Mouse (Mus musculus) heart, embryonic 13.5 days (tissue): ENCODE measurements around the gene Akap8l. TPM values are rescaled to one million over a fixed set of nuclear protein-coding genes. Genes with fewer than 3 reads are reported as not detected.

Experiments used
- ATAC-seq: fragments of 200-750 bp; cut with Nextera tagmentation; 2 replicates; pipeline ENCODE4 v1.8.0; 2017; ENCODE audit warnings: moderate TSS enrichment; ENCODE audit not compliant: insufficient number of reproducible peaks, low FRiP score, low TSS enrichment; ENCODE audit errors: extremely low read depth
- H3K27ac ChIP-seq: fragments of 300-500 bp; sonication (generic); replicated peaks from 2 replicates; pipeline ENCODE4 v1.5.1; 2015; ENCODE audit warnings: moderate library complexity, mild to moderate bottlenecking, inconsistent platforms
- H3K27me3 ChIP-seq: fragments of 300-500 bp; sonication (generic); replicated peaks from 2 replicates; pipeline ENCODE4 v1.6.1; 2015; ENCODE audit warnings: mild to moderate bottlenecking, inconsistent platforms
- H3K36me3 ChIP-seq: fragments of 300-500 bp; sonication (generic); 2 replicates; pipeline ENCODE4 v1.6.1; 2015; ENCODE audit warnings: mild to moderate bottlenecking, inconsistent platforms
- H3K4me1 ChIP-seq: fragments of 300-500 bp; sonication (generic); 2 replicates; pipeline ENCODE4 v1.6.1; 2015; ENCODE audit warnings: inconsistent platforms
- H3K4me2 ChIP-seq: fragments of 300-500 bp; sonication (generic); 2 replicates; pipeline ENCODE4 v1.6.1; 2015; ENCODE audit warnings: inconsistent platforms, mild to moderate bottlenecking, moderate library complexity
- H3K4me3 ChIP-seq: fragments of 300-500 bp; sonication (generic); 2 replicates; pipeline ENCODE4 v1.5.1; 2015; ENCODE audit warnings: moderate library complexity, mild to moderate bottlenecking, inconsistent platforms
- H3K9ac ChIP-seq: fragments of 300-500 bp; sonication (generic); 2 replicates; pipeline ENCODE4 v1.6.1; 2015; ENCODE audit warnings: inconsistent platforms, mild to moderate bottlenecking, moderate library complexity
- H3K9me3 ChIP-seq: fragments of 300-500 bp; sonication (generic); 2 replicates; pipeline ENCODE4 v1.6.1; 2016; ENCODE audit warnings: inconsistent platforms
- WGBS: fragments of 180-500 bp; shearing (Covaris S2); methylation state at CpG from one replicate; pipeline ENCODE4 v1.1.7; 2015; ENCODE audit warnings: mixed read lengths; 5-methylcytosine and 5-hydroxymethylcytosine counted together
- polyA plus RNA-seq: library from polyadenylated mRNA; unstranded; fragments of >200 nt; fragmentation: Nextera tagmentation; extraction: Ambion mirVana; gene quantifications from 2 replicates; pipeline ENCODE4 v1.2.1, GENCODE M21; 2015

The Akap8l gene
- polyA plus RNA-seq, 1 experiment from 2014 or later, result 84.3 TPM

- no peak overlapping the region for H3K27ac ChIP-seq
These were observed 6.7 kb upstream of the Akap8l start for GRCm38 (mm10) chr17:32356766-32357760.

GRCm38 (mm10) chr17:32356281-32356680 lies 5.9 kb upstream of the Akap8l start:
- H3K27me3 ChIP-seq, result no peaks in the 10 kb centered on the region
- ATAC-seq, result no peak
- H3K27ac ChIP-seq, result no peak overlapping the region
- H3K36me3 ChIP-seq, result peaks cover 78% of the 10 kb centered on the region
- H3K9ac ChIP-seq, result no peak overlapping the region
- WGBS, result 88% methylated on average over 9 of the region's 9 CpGs
- no peaks in the 10 kb centered on the region for H3K9me3 ChIP-seq
- H3K4me2 ChIP-seq, result no peak overlapping the region
- H3K4me1 ChIP-seq, result 0 out of 2 replicates have a peak, but pooled peaks cover 5% of the 10 kb centered on the region
- no peak overlapping the region for H3K4me3 ChIP-seq

More at GRCm38 (mm10) chr17:32356766-32357760, 6.7 kb upstream of the Akap8l start:
- Histone ChIP-seq H3K4me1 (peaks cover 7% of the 10 kb centered on the region; the same call in 1 of the 2 replicates), H3K36me3 (peaks cover 86% of the 10 kb centered on the region), H3K27me3 (no peaks in the 10 kb centered on the region), H3K4me3 (no peak overlapping the region), H3K4me2 (no peak overlapping the region), H3K9me3 (no peaks in the 10 kb centered on the region), H3K9ac (no peak overlapping the region)
- 80% methylated on average over 24 of the region's 24 CpGs for WGBS
- no peak for ATAC-seq

- H3K4me3 ChIP-seq, result no peak overlapping the region
- 83% methylated on average over 6 of the region's 6 CpGs for WGBS
- no peaks in the 10 kb centered on the region for H3K9me3 ChIP-seq
- H3K4me1 ChIP-seq, result 0 out of 2 replicates have a peak, but pooled peaks cover 5% of the 10 kb centered on the region
- no peak overlapping the region for H3K9ac ChIP-seq
- peaks cover 66% of the 10 kb centered on the region for H3K36me3 ChIP-seq
- no peak overlapping the region for H3K4me2 ChIP-seq
- H3K27ac ChIP-seq, result no peak overlapping the region
- H3K27me3 ChIP-seq, result no peaks in the 10 kb centered on the region
- no peak for ATAC-seq
These were observed 4.6 kb upstream of the Akap8l start for GRCm38 (mm10) chr17:32355031-32355430.

- H3K27me3 ChIP-seq, result no peaks in the 10 kb centered on the region
- no peaks in the 10 kb centered on the region for H3K9me3 ChIP-seq
- H3K9ac ChIP-seq, result no peak overlapping the region; the same call in 1 of the 2 replicates
- peaks cover 58% of the 10 kb centered on the region for H3K36me3 ChIP-seq
- H3K4me1 ChIP-seq, result peaks cover 9% of the 10 kb centered on the region
- 59% methylated on average over 5 of the region's 5 CpGs for whole genome bisulfite sequencing
- no peak overlapping the region for H3K4me3 ChIP-seq
- no peak for ATAC-seq
- H3K27ac ChIP-seq, result 0 out of 2 replicates have a peak overlapping the region, but pooled peaks have one; percentile 5
- H3K4me2 ChIP-seq, result no peak overlapping the region
These were observed 3.8 kb upstream of the Akap8l start for GRCm38 (mm10) chr17:32354211-32354610.

GRCm38 (mm10) chr17:32353696-32354095 lies 3.3 kb upstream of the Akap8l start:
- Histone ChIP-seq H3K27me3 (no peaks in the 10 kb centered on the region), H3K9me3 (no peaks in the 10 kb centered on the region), H3K9ac (no peak overlapping the region), H3K36me3 (peaks cover 52% of the 10 kb centered on the region), H3K4me1 (peaks cover 14% of the 10 kb centered on the region), H3K4me3 (no peak overlapping the region), H3K27ac (no peak overlapping the region; the same call in 1 of the 2 replicates), H3K4me2 (no peak overlapping the region)
- no peak for ATAC-seq
- 63% methylated on average over 4 of the region's 4 CpGs for WGBS

GRCm38 (mm10) chr17:32351726-32352125 lies 1.3 kb upstream of the Akap8l start:
- no peak overlapping the region for H3K4me3 ChIP-seq
- H3K27ac ChIP-seq, result no peak overlapping the region
- H3K9me3 ChIP-seq, result no peaks in the 10 kb centered on the region
- H3K27me3 ChIP-seq, result no peaks in the 10 kb centered on the region
- peaks cover 33% of the 10 kb centered on the region for H3K36me3 ChIP-seq
- H3K4me1 ChIP-seq, result peaks cover 22% of the 10 kb centered on the region
- no peak overlapping the region for H3K9ac ChIP-seq
- no peak overlapping the region for H3K4me2 ChIP-seq
- ATAC-seq, result no peak

GRCm38 (mm10) chr17:32351269-32351668 lies 862 bp upstream of the Akap8l start:
- peak overlapping the region; percentile 83 for H3K4me2 ChIP-seq
- no peaks in the 10 kb centered on the region for H3K9me3 ChIP-seq
- peaks cover 22% of the 10 kb centered on the region for H3K4me1 ChIP-seq
- ATAC-seq, result no peak
- 74% methylated on average over 3 of the region's 3 CpGs for WGBS
- H3K9ac ChIP-seq, result no peak overlapping the region
- H3K36me3 ChIP-seq, result peaks cover 28% of the 10 kb centered on the region
- H3K27ac ChIP-seq, result no peak overlapping the region
- H3K4me3 ChIP-seq, result peak overlapping the region; percentile 84; the same call in 1 of the 2 replicates
- H3K27me3 ChIP-seq, result no peaks in the 10 kb centered on the region

GRCm38 (mm10) chr17:32349851-32350381 lies 491 bp downstream of the Akap8l start:
- H3K4me1 ChIP-seq, result peaks cover 22% of the 10 kb centered on the region
- H3K36me3 ChIP-seq, result peaks cover 18% of the 10 kb centered on the region
- no peak for ATAC-seq
- H3K27ac ChIP-seq, result peak overlapping the region; percentile 84
- H3K9ac ChIP-seq, result peak overlapping the region; percentile 91
- H3K4me3 ChIP-seq, result peak overlapping the region; percentile 84
- no peaks in the 10 kb centered on the region for H3K9me3 ChIP-seq
- H3K4me2 ChIP-seq, result peak overlapping the region; percentile 83
- WGBS, result under 1% methylated on average over 24 of the region's 24 CpGs
- H3K27me3 ChIP-seq, result no peaks in the 10 kb centered on the region

- ATAC-seq, result no peak
- Histone ChIP-seq H3K4me3 (peak overlapping the region; percentile 84), H3K27ac (peak overlapping the region; percentile 84), H3K9me3 (no peaks in the 10 kb centered on the region), H3K27me3 (no peaks in the 10 kb centered on the region), H3K4me1 (peaks cover 19% of the 10 kb centered on the region), H3K4me2 (peak overlapping the region; percentile 83), H3K9ac (peak overlapping the region; percentile 91), H3K36me3 (peaks cover 18% of the 10 kb centered on the region)
- WGBS, result 3% methylated on average over 4 of the region's 4 CpGs
These were observed 1.2 kb downstream of the Akap8l start for GRCm38 (mm10) chr17:32349037-32349732.

DNA sequence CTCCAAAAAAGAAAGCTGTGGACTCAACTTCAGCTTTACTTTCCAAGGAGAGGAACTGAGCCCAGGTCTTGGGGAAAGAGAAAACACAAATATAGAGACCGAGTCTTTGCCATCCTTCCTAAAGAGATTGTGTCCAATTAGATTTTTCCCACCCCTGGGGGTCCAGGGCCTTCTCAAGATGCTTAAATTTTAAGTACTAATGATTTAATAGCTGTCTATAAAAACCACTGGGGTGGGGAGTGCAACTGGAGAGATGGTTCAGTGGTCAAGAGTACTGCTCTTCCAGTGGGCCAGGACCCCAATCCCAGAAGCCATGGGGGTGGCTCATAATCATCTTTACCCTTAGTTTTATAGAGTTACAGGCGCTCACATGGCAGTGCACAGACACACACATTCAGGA lies 2.0 kb downstream of the Akap8l start:
- H3K4me3 ChIP-seq, result peak overlapping the region; percentile 84; the same call in 1 of the 2 replicates
- no peaks in the 10 kb centered on the region for H3K27me3 ChIP-seq
- H3K9ac ChIP-seq, result peak overlapping the region; percentile 91
- H3K27ac ChIP-seq, result no peak overlapping the region
- peaks cover 17% of the 10 kb centered on the region for H3K4me1 ChIP-seq
- H3K36me3 ChIP-seq, result peaks cover 17% of the 10 kb centered on the region
- no peak for ATAC-seq
- no peaks in the 10 kb centered on the region for H3K9me3 ChIP-seq
- peak overlapping the region; percentile 83 for H3K4me2 ChIP-seq
- WGBS, result 79% methylated on average over 2 of the region's 2 CpGs

GRCm38 (mm10) chr17:32341102-32341501 lies 9.3 kb downstream of the Akap8l start:
- Histone ChIP-seq H3K36me3 (peaks cover 75% of the 10 kb centered on the region), H3K9me3 (no peaks in the 10 kb centered on the region), H3K4me3 (no peak overlapping the region), H3K27me3 (no peaks in the 10 kb centered on the region), H3K27ac (no peak overlapping the region), H3K9ac (no peak overlapping the region), H3K4me1 (no peaks in the 10 kb centered on the region), H3K4me2 (no peak overlapping the region)
- ATAC-seq, result no peak
- 92% methylated on average over 1 of the region's 1 CpGs for WGBS
